9 mouse cellular contexts compared by ENCODE assay signal in the genomic region with DNA sequence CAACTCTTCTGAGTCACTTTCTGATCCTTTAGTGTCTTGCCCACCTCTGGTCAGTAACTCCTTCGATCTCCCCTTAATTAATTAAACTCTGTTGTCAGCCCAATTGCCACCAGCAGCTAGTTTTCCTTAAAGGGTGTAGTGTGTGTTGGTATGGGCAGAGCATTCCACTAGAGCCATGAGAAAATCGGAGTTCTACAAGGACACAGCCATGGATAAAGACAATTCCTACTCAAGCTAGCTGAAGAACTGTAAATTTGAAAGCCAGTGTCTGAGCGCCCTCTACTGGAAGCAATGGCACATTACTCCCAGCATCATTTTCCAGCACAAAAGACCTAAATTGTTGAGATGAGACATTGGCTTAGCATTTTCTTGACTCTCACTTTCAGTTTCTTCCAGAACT. TPM values are rescaled to one million over a fixed set of nuclear protein-coding genes. Genes with fewer than 3 reads are reported as not detected.
A peak's percentile ranks its signal among the peaks of the same experiment; 100 is the strongest.
DNase-seq lines count a peak whose midpoint lies in the region; ATAC-seq lines count a peak whose summit lies in the region.
"Had no signal": no experiment of that assay in that cellular context is flagged by ENCODE, and none has a peak within 500 bp of the region (broad histone marks: within the 10 kb centered on the region; RNA-seq: fewer than 3 reads in every experiment).

No protein-coding gene starts in this region.

- ATAC-seq in intestine, embryonic 14.5 days (replicated peaks; ENCODE audit: low FRiP score, low TSS enrichment, low read depth): no peak
- no peak for ATAC-seq in intestine, embryonic 15.5 days

- H3K4me1 ChIP-seq in intestine, embryonic 14.5 days (replicated peaks; ENCODE audit: control insufficient read depth, insufficient read depth, low read length): no peaks in the 10 kb centered on the region
- no peaks in the 10 kb centered on the region for H3K4me1 ChIP-seq in intestine, embryonic 15.5 days (replicated peaks)
- H3K4me1 ChIP-seq: embryonic facial prominence, embryonic 15.5 days had no signal

- no peaks in the 10 kb centered on the region for H3K27me3 ChIP-seq in intestine, embryonic 14.5 days (replicated peaks; ENCODE audit: control insufficient read depth, insufficient read depth, low read length)
- H3K27me3 ChIP-seq in intestine, embryonic 15.5 days (replicated peaks): no peaks in the 10 kb centered on the region
- H3K27me3 ChIP-seq: embryonic facial prominence, embryonic 15.5 days had no signal

- intact Hi-C loops in heart, postnatal 14 days (cut with DNase I): loop anchor here (2.0 to 10.0 kb wide), 4 partner anchors 35 to 446 kb away; no protein-coding TSS in a partner anchor

- WGBS in intestine, embryonic 14.5 days: 31% methylated on average over 3 of the region's 3 CpGs
- 27% methylated on average over 3 of the region's 3 CpGs for WGBS in intestine, embryonic 15.5 days

- H3K9ac ChIP-seq in intestine, embryonic 14.5 days (ENCODE audit: low read length): no peak overlapping the region
- H3K9ac ChIP-seq in intestine, embryonic 15.5 days: no peak overlapping the region
- H3K9ac ChIP-seq: embryonic facial prominence, embryonic 15.5 days had no signal

- no peak overlapping the region for H3K27ac ChIP-seq in intestine, embryonic 14.5 days (ENCODE audit: low read depth)
- H3K27ac ChIP-seq in intestine, embryonic 15.5 days: no peak overlapping the region
- H3K27ac ChIP-seq: embryonic facial prominence, embryonic 15.5 days had no signal

- H3K9me3 ChIP-seq in intestine, embryonic 14.5 days (ENCODE audit: control insufficient read depth, low read length): no peaks in the 10 kb centered on the region
- no peaks in the 10 kb centered on the region for H3K9me3 ChIP-seq in intestine, embryonic 15.5 days
- H3K9me3 ChIP-seq: embryonic facial prominence, embryonic 15.5 days had no signal

- H3K4me3 ChIP-seq in intestine, embryonic 14.5 days (ENCODE audit: low read depth, low read length): no peak overlapping the region
- no peak overlapping the region for H3K4me3 ChIP-seq in intestine, embryonic 15.5 days (replicated peaks)
- H3K4me3 ChIP-seq: embryonic facial prominence, embryonic 15.5 days had no signal

- peak; percentile 88 for DNase-seq in intestine, embryonic 14.5 days (ENCODE audit: low spot score)
- DNase-seq in adrenal gland, adult 8-10 months: peak; percentile 56
- peak; percentile 78 for DNase-seq in embryo, embryonic 11 days
- DNase-seq in heart, postnatal 14 days: peak; percentile 70 to 81
- DNase-seq in left cerebral cortex, adult 11 months (ENCODE audit: low spot score): peak; percentile 69
- peak; percentile 84 for DNase-seq in mesoderm, embryonic 11.5 days (ENCODE audit: low read depth, low spot score)
- DNase-seq in spleen, postnatal 36 days (ENCODE audit: low spot score in 2 of 2): peak; percentile 44 to 67

- no peaks in the 10 kb centered on the region for H3K36me3 ChIP-seq in intestine, embryonic 14.5 days (ENCODE audit: control insufficient read depth, insufficient read depth, low read length)
- no peaks in the 10 kb centered on the region for H3K36me3 ChIP-seq in intestine, embryonic 15.5 days
- H3K36me3 ChIP-seq: embryonic facial prominence, embryonic 15.5 days had no signal

- H3K4me2 ChIP-seq in intestine, embryonic 14.5 days (ENCODE audit: low read length): no peak overlapping the region
- no peak overlapping the region for H3K4me2 ChIP-seq in intestine, embryonic 15.5 days (replicated peaks)
- H3K4me2 ChIP-seq: embryonic facial prominence, embryonic 15.5 days had no signal

RNA-seq across cellular contexts. Expression of a gene that starts 30.1 kb away (rescaled TPM):
- polyA plus RNA-seq in intestine, embryonic 14.5 days (2014; fragmentation: Nextera tagmentation; extraction: Ambion mirVana): 33.6 and 35.9 TPM in 2 replicates
- polyA plus RNA-seq in intestine, embryonic 15.5 days (2015; fragmentation: Nextera tagmentation; extraction: Ambion mirVana): 26.9 and 28.7 TPM in 2 replicates
- total RNA-seq in adrenal gland, adult 8-10 months (2022): 10 to 100 TPM; 19.0 to 42.8 (median 24.0) TPM
- 100 to 1,000 TPM; 166 to 175 TPM for total RNA-seq in heart, postnatal 14 days (2021)
